Mouse (Mus musculus) heart, postnatal 25 days (tissue): Measurements from ENCODE around the gene Gemin4. TPM values are rescaled to one million over a fixed set of nuclear protein-coding genes. Genes with fewer than 3 reads are reported as not detected.

Source experiments
- DNase-seq: peaks from one replicate; pipeline ENCODE4 v3.0.0; 2022; ENCODE audit warnings: low spot score
- intact Hi-C: fragments of 180-260 bp; cut with DNase I; formaldehyde crosslinking; loops from one replicate; pipeline ENCODE4 v1.15.1; 2025
- total RNA-seq, 2 experiments: library from RNA; stranded (reverse); gene quantifications; 2 replicates each; pipeline ENCODE4 v1.2.3; 2021

Gene Gemin4
- total RNA-seq, 2 experiments from 2014 or later = 1.4 to 3.2 TPM

DNA sequence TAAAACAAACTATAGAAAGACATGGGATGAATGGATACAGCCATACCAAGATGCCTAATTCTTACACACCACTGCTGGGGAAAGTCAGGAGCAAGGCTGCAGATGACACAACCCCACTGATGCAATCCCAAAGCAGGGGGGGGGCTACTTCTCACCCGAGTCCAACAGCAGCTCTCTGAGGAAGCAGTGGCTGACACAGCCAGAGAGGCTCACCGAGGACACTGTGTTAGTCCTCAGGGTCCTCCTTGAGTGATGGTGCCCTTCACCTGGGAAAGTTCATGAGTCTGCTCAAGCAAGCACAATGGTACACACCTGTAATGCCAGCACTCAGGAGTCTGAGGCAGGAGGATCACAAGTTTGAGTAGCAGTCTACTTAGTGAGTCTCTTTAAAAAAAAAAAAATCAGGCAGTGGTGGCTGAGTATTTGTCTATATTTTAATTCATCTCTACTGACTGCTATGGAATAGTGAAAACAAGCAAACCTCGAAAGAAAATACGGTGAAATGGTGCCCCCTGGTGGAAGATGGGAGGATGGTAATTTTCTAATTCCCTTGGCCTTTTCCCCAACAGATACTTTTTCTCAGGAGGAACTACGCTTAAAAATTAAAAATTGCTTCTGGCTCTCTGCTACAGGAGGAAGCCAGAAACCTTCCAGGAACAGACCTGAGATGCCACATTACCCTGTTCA lies 50.2 kb downstream of the Gemin4 start:
- intact Hi-C loops = loop anchor here (1.0 to 5.0 kb wide), 6 partner anchors 35 to 386 kb away; partner anchors contain the start of gene Rflnb

DNA sequence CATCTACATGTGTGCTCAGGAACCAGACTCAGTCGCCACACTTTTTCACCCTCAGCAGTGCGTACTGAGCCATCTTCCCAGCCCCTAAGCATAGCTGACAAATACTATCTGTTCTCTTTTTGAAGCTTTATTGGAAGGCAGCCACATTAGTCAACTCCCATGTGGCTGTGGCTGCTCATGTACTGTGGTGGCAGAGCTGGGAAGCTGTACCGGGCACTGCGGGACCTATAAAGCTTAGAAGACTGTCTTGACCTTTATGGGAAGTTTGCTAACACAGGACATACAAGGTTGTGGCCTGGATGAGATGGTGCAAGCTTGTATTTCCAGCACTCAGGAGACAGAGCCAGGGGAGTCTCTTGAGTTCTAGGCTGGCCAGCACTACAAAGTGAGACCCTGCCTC lies 50.8 kb downstream of the Gemin4 start:
- DNase-seq = no peak
- intact Hi-C loops = loop anchor here (1.0 to 5.0 kb wide), 6 partner anchors 34 to 386 kb away; partner anchors contain the start of gene Rflnb

More for the DNA sequence above, 50.2 kb downstream of the Gemin4 start:
- DNase-seq = no peak

Other genes with a start within 250 kb of the Gemin4 start
- not detected for gene 1700016K19Rik, start 217.8 kb downstream of the Gemin4 start, total RNA-seq
- gene Rflnb, start 189.9 kb downstream of the Gemin4 start, total RNA-seq = 10 to 100 TPM; 42.5 to 51.7 TPM
- gene Vps53, start 38.0 kb downstream of the Gemin4 start, total RNA-seq = 10 to 100 TPM; 26.1 to 30.3 TPM
- 1 to 10 TPM; 4.1 TPM for gene Fam57a, start 38.0 kb downstream of the Gemin4 start, total RNA-seq
- not detected for gene Dbil5, start 56 bp downstream of the Gemin4 start, total RNA-seq
- 10 to 100 TPM; 23.1 to 25.0 TPM for gene Mrm3, start 26.1 kb upstream of the Gemin4 start, total RNA-seq
- gene Glod4, start 26.1 kb upstream of the Gemin4 start, total RNA-seq = 10 to 100 TPM; 34.8 to 41.1 TPM
- 10 to 100 TPM; 11.6 to 14.8 TPM for gene Nxn, start 181.5 kb upstream of the Gemin4 start, total RNA-seq
- gene Timm22, start 189.3 kb upstream of the Gemin4 start, total RNA-seq = 10 to 100 TPM; 51.1 to 57.1 TPM